Mouse (Mus musculus) hindbrain, embryonic 14.5 days (tissue): ENCODE measurements around the gene Pms1. TPM values are rescaled to one million over a fixed set of nuclear protein-coding genes. Genes with fewer than 3 reads are reported as not detected.
"Not testable (repeated sequence)": the region's sequence is repeated elsewhere in the genome, so short reads cannot be mapped to it uniquely, and the experiment has no call there.

Source experiments
- ATAC-seq: fragments of 200-750 bp; cut with Nextera tagmentation; 2 replicates; pipeline ENCODE4 v1.8.0; 2017; ENCODE audit warnings: moderate number of reproducible peaks, mild to moderate bottlenecking, moderate TSS enrichment, moderate library complexity; ENCODE audit not compliant: low FRiP score
- DNase-seq: peaks from one replicate; pipeline ENCODE4 v3.0.0-alpha.2; 2015; ENCODE audit warnings: low spot score
- H3K27ac ChIP-seq: fragments of 300-500 bp; sonication (generic); 2 replicates; pipeline ENCODE4 v1.5.1; 2014; ENCODE audit warnings: mild to moderate bottlenecking, moderate library complexity
- H3K27me3 ChIP-seq: fragments of 300-500 bp; sonication (generic); 2 replicates; pipeline ENCODE4 v1.6.1; 2014; ENCODE audit warnings: mild to moderate bottlenecking, low read length, mixed read lengths; ENCODE audit not compliant: control insufficient read depth, insufficient read depth
- H3K36me3 ChIP-seq: fragments of 300-500 bp; sonication (generic); replicated peaks from 2 replicates; pipeline ENCODE4 v1.6.1; 2014; ENCODE audit not compliant: control insufficient read depth, insufficient read depth
- H3K4me1 ChIP-seq: fragments of 300-500 bp; sonication (generic); replicated peaks from 2 replicates; pipeline ENCODE4 v1.6.1; 2014; ENCODE audit warnings: antibody characterized with exemption, low read length, mixed read lengths; ENCODE audit not compliant: control insufficient read depth, insufficient read depth
- H3K4me2 ChIP-seq: fragments of 300-500 bp; sonication (generic); replicated peaks from 2 replicates; pipeline ENCODE4 v1.6.1; 2014; ENCODE audit warnings: mild to moderate bottlenecking, moderate library complexity
- H3K4me3 ChIP-seq: fragments of 300-500 bp; sonication (generic); replicated peaks from 2 replicates; pipeline ENCODE4 v1.5.1; 2014; ENCODE audit warnings: mild to moderate bottlenecking, low read length
- H3K9ac ChIP-seq: fragments of 300-500 bp; sonication (generic); 2 replicates; pipeline ENCODE4 v1.6.1; 2014
- H3K9me3 ChIP-seq: fragments of 300-500 bp; sonication (generic); 2 replicates; pipeline ENCODE4 v1.6.1; 2016; ENCODE audit warnings: low read length; ENCODE audit not compliant: control insufficient read depth
- WGBS: fragments of 180-500 bp; shearing (Covaris S2); extraction: QIAGEN DNeasy Blood & Tissue Kit; methylation state at CpG from one replicate; pipeline ENCODE4 v1.1.7; 2014; 5-methylcytosine and 5-hydroxymethylcytosine counted together
- polyA plus RNA-seq: library from polyadenylated mRNA; unstranded; fragments of >200 nt; fragmentation: Nextera tagmentation; extraction: Ambion mirVana; gene quantifications from 2 replicates; pipeline ENCODE4 v1.2.1, GENCODE M21; 2014

The Pms1 gene
- polyA plus RNA-seq, 1 experiment from 2014 or later: 10.6 TPM

GRCm38 (mm10) chr1:53312989-53313967, 16.5 kb upstream of the Pms1 start, which contains the start of gene Osgepl1:
Osgepl1 (plus strand) TSS chr1:53313624.
- H3K9ac ChIP-seq: peak within 1 kb of the TSS; percentile 76
- no peaks in the 10 kb centered on the region for H3K9me3 ChIP-seq
- H3K4me1 ChIP-seq: 0 out of 2 replicates have a peak, but pooled peaks cover 6% of the 10 kb centered on the region
- H3K27me3 ChIP-seq: no peaks in the 10 kb centered on the region
- peaks cover 10% of the 10 kb centered on the region for H3K36me3 ChIP-seq
- H3K27ac ChIP-seq: peak within 1 kb of the TSS; percentile 83
- 3% methylated on average over 27 of the region's 27 CpGs for WGBS
- ATAC-seq (peak; percentile 99), DNase-seq (peak; percentile 91)
- peak within 1 kb of the TSS; percentile 50 for H3K4me3 ChIP-seq
- H3K4me2 ChIP-seq: peak within 1 kb of the TSS; percentile 61

GRCm38 (mm10) chr1:53300506-53300905, 3.7 kb upstream of the Pms1 start:
- H3K9me3 ChIP-seq: no peaks in the 10 kb centered on the region
- no peak overlapping the region for H3K4me3 ChIP-seq
- DNase-seq (no peak), ATAC-seq (no peak)
- H3K9ac ChIP-seq: no peak overlapping the region
- H3K36me3 ChIP-seq: peaks cover 7% of the 10 kb centered on the region
- H3K27ac ChIP-seq: no peak overlapping the region
- peaks cover 5% of the 10 kb centered on the region; the same call in 1 of the 2 replicates for H3K4me1 ChIP-seq
- H3K4me2 ChIP-seq: no peak overlapping the region
- WGBS: 93% methylated on average over 4 of the region's 4 CpGs
- no peaks in the 10 kb centered on the region for H3K27me3 ChIP-seq

- Histone ChIP-seq H3K4me2 (no peak overlapping the region), H3K9ac (no peak overlapping the region), H3K4me3 (no peak overlapping the region), H3K9me3 (no peaks in the 10 kb centered on the region), H3K36me3 (no peaks in the 10 kb centered on the region), H3K27ac (no peak overlapping the region), H3K27me3 (no peaks in the 10 kb centered on the region), H3K4me1 (no peaks in the 10 kb centered on the region)
- no peak for ATAC-seq
- no peak for DNase-seq
- WGBS: 88% methylated on average over 3 of the region's 3 CpGs
These were observed 5.6 kb downstream of the Pms1 start for GRCm38 (mm10) chr1:53291197-53291596.

GRCm38 (mm10) chr1:53272646-53273045, 24.2 kb downstream of the Pms1 start:
- Histone ChIP-seq H3K4me2 (no peak overlapping the region), H3K9ac (no peak overlapping the region), H3K36me3 (no peaks in the 10 kb centered on the region), H3K9me3 (no peaks in the 10 kb centered on the region), H3K4me1 (no peaks in the 10 kb centered on the region), H3K27me3 (no peaks in the 10 kb centered on the region), H3K27ac (no peak overlapping the region), H3K4me3 (no peak overlapping the region)
- peak; percentile 43 for DNase-seq
- ATAC-seq: peak; percentile 51; the same call in 1 of the 2 replicates

GRCm38 (mm10) chr1:53269901-53270300, 26.9 kb downstream of the Pms1 start:
- no peak overlapping the region for H3K9ac ChIP-seq
- no peaks in the 10 kb centered on the region for H3K27me3 ChIP-seq
- no peaks in the 10 kb centered on the region for H3K36me3 ChIP-seq
- ATAC-seq (no peak), DNase-seq (no peak)
- no peaks in the 10 kb centered on the region for H3K4me1 ChIP-seq
- H3K27ac ChIP-seq: no peak overlapping the region
- no peak overlapping the region for H3K4me3 ChIP-seq
- H3K9me3 ChIP-seq: no peaks in the 10 kb centered on the region
- no peak overlapping the region for H3K4me2 ChIP-seq
- 87% methylated on average over 3 of the region's 3 CpGs for WGBS

- not testable (repeated sequence) for H3K4me3 ChIP-seq, H3K4me2 ChIP-seq, ATAC-seq, H3K36me3 ChIP-seq, H3K9me3 ChIP-seq, DNase-seq, H3K27ac ChIP-seq, H3K4me1 ChIP-seq, H3K27me3 ChIP-seq, H3K9ac ChIP-seq
These were observed 31.7 kb downstream of the Pms1 start for GRCm38 (mm10) chr1:53264958-53265612.

- Histone ChIP-seq H3K36me3 (no peaks in the 10 kb centered on the region), H3K9ac (no peak overlapping the region), H3K9me3 (no peaks in the 10 kb centered on the region), H3K4me1 (no peaks in the 10 kb centered on the region), H3K4me2 (no peak overlapping the region), H3K27me3 (no peaks in the 10 kb centered on the region), H3K4me3 (no peak overlapping the region), H3K27ac (no peak overlapping the region)
- DNase-seq (no peak), ATAC-seq (no peak)
- 67% methylated on average over 1 of the region's 1 CpGs for WGBS
These were observed 70.8 kb downstream of the Pms1 start for GRCm38 (mm10) chr1:53226063-53226462.

GRCm38 (mm10) chr1:53225616-53226015, 71.2 kb downstream of the Pms1 start:
- Histone ChIP-seq H3K27me3 (no peaks in the 10 kb centered on the region), H3K4me1 (no peaks in the 10 kb centered on the region), H3K9ac (no peak overlapping the region), H3K36me3 (no peaks in the 10 kb centered on the region), H3K4me2 (no peak overlapping the region), H3K9me3 (no peaks in the 10 kb centered on the region), H3K27ac (no peak overlapping the region), H3K4me3 (no peak overlapping the region)
- WGBS: 91% methylated on average over 3 of the region's 3 CpGs
- ATAC-seq (no peak), DNase-seq (no peak)

GRCm38 (mm10) chr1:53224775-53225174, 72.0 kb downstream of the Pms1 start:
- ATAC-seq (no peak), DNase-seq (no peak)
- WGBS: 52% methylated on average over 1 of the region's 1 CpGs

More at GRCm38 (mm10) chr1:53224775-53225174, 72.0 kb downstream of the Pms1 start:
- Histone ChIP-seq H3K9ac (no peak overlapping the region), H3K27ac (no peak overlapping the region), H3K4me3 (no peak overlapping the region), H3K4me1 (no peaks in the 10 kb centered on the region), H3K36me3 (no peaks in the 10 kb centered on the region), H3K27me3 (no peaks in the 10 kb centered on the region), H3K9me3 (no peaks in the 10 kb centered on the region), H3K4me2 (no peak overlapping the region)
